Mouse (Mus musculus) cerebellum, adult 2 months (tissue): ENCODE measurements around the gene 4930562C15Rik.

Experiments
- CTCF ChIP-seq: fragments of 200-500 bp; IDR thresholded peaks from 2 replicates; pipeline ENCODE4 v1.5.1; 2011; ENCODE audit warnings: low read depth, mild to moderate bottlenecking, control low read depth, low read length, moderate library complexity, borderline replicate concordance; ENCODE audit not compliant: insufficient read depth
- POLR2A ChIP-seq: fragments of 200-500 bp; IDR thresholded peaks from 2 replicates; pipeline ENCODE4 v1.6.1; 2011; ENCODE audit warnings: low read length, control low read depth, borderline replicate concordance; ENCODE audit not compliant: insufficient read depth

DNA sequence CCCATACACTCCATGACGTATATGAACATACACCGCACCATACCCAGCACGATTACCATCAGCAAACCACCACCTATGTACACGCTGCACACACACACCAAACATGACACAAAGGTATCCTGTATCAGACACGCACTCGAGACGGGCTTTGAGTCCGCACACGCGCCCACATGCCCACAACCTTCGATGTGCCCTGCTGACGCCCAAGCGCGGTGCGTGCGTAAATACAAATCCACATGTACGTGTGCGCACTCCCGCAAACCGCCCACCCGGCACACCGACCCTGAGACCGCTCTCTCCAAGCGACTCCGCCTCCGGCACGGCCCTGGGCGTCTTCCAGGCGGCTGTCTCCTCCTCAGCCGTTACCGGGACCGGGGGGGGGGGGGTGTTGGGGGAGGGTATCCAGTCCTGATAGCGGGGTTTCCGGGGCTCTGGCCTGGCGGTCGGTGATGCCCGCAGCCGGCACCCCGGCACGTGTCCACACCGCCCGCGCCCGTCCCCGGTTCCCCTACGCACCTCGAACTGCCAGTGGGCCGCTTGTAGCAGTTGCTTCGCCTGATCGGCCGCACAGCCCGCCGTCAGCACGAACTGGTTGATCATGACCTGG, 44.0 kb downstream of the 4930562C15Rik start:
- no peak for TF ChIP-seq CTCF
- no peak for TF ChIP-seq POLR2A
